Mouse (Mus musculus) cerebellum, adult 8-10 months (tissue): ENCODE measurements around the gene Plxdc2.

Source experiments
- DNase-seq: peaks from one replicate; pipeline ENCODE4 v3.0.0; 2022

The Plxdc2 gene

DNA sequence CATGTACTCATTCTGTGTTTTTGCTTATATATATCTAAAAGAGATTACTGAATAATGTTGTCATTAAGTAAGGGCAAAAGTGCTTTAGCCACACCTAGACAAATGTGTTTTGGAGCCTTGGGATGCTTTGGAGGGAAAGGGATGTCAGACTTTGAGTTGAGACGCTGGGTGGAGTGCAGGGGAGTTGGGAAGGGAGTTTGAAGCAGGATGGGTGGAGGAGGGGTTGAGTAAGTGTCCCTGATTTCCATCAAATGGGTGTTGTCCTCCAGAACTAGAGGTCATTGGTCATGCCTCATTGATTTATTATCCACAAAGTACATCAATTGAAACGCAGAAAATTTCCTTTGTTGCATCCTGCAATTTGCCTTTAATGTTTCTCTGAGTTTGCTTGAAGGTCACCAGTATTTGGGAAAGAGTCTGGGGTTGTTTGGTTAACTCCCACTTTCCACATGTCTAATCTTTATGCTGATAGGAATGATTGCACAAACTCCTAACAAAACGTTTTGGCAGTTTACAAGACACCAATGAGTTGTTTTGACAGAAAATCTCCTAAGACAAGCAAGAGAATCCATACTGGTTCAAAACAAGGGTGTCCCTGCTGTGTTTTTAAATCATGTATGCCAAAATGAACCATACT lies 58.4 kb downstream of the Plxdc2 start:
- DNase-seq = no peak

- DNase-seq = peak; percentile 6
These were observed 82.9 kb downstream of the Plxdc2 start for GRCm38 (mm10) chr2:16439030-16439429.

GRCm38 (mm10) chr2:16442643-16443042 lies 86.5 kb downstream of the Plxdc2 start:
- DNase-seq = no peak

GRCm38 (mm10) chr2:16447936-16448335 lies 91.8 kb downstream of the Plxdc2 start:
- no peak for DNase-seq

DNA sequence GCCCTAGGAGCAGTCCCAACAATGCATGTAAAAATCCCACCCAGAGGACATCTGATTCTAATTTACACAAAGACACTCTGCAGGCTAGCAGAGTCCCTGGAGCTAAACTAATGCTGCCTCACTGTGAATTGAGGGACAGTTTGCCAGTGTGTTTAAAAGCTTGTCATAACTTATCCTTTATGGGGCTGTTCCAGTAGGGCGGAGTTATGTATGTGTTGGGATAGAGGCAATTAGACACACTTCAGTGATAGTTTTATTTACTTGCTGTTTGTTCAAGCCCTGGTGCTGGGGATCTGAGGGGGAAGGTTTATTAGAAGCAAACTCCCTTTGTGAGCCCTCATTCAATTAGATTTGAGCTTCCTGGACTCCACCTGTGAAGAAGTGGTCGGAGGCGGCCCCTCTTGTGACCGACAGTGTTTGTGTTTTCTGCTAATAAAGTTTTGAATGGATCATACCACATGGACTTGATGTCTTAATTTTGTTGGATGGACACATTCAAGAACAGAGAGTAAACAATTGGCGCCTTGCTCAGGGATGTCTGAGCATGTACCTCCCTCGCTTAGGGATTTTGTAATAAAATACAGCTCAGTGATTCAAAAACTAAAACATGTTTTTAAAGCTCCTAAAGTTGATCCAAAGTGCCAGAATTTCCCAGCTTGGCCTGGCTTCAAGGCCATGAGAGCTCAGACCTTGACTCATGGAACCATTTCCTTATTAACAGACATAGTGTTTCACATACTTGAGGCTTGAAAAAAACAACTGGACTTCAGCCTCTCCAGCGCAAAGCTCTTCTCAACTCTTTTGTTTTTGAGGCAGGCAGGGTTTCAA lies 94.9 kb downstream of the Plxdc2 start:
- DNase-seq = no peak

- no peak for DNase-seq
These were observed 95.5 kb downstream of the Plxdc2 start for GRCm38 (mm10) chr2:16451666-16452009.

- DNase-seq = no peak
These were observed 96.0 kb downstream of the Plxdc2 start for GRCm38 (mm10) chr2:16452080-16452479.

- DNase-seq = no peak
These were observed 100.2 kb downstream of the Plxdc2 start for GRCm38 (mm10) chr2:16456264-16456780.

GRCm38 (mm10) chr2:16459490-16459889 lies 103.4 kb downstream of the Plxdc2 start:
- no peak for DNase-seq

DNA sequence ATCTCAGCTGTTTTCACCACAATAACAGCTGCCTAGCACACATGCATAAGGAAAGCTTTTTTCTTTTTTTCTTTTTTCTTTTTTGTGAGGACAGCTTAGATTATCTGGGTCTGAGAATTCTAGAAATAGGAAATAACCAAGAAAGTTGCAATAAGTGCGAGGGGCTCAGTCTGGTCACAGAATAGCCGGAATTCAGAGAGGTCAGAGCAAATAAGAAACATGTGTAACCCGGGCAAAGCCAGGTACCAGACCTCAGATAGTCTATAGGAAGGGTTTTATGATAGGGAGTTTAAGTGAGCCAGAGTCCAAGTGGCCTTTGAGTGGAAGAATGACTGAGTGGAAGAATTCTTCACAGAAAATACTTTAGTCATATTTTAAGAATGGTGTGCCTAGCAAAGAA lies 114.0 kb downstream of the Plxdc2 start:
- DNase-seq = no peak

- DNase-seq = peak; percentile 41
These were observed 127.8 kb downstream of the Plxdc2 start for GRCm38 (mm10) chr2:16483943-16484342.

DNA sequence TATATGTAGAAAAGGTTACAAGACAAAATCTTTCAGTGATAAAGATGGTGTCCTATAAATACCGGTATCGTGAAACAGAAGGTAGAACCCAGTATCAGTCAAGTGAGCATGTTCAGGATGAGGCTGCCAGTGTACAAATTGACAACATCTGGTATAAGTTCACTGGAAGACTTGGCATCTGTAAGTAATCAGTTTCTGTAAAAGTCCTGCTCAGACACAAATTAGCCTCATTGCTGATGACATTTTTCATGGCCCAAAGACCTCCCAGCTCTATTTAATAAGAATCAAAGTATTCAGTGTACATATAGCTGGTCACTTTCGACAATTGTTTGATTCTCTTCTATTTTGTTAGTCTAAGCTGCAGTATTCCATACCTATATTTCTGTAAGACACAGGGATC lies 129.9 kb downstream of the Plxdc2 start:
- no peak for DNase-seq

- no peak for DNase-seq
These were observed 135.1 kb downstream of the Plxdc2 start for GRCm38 (mm10) chr2:16491242-16491641.

DNA sequence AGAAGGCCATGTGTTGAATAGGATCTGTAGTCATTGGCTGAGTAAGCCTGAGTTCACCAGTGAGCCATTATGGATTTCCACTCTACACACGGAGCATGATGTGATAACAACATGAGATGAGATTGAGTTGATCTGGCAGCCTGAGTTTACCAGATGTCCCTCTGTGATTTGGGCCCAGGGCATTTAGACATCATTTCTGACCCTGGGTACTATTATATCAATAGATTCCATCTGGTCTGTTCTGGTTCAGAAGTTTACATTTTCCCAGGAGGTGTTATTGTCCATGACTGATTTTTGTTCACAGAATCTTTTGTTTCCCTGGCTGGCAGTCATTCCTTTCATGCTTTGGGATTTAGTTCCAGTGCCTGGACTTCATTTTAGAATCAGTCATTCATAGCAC lies 146.7 kb downstream of the Plxdc2 start:
- DNase-seq = no peak

- DNase-seq = no peak
These were observed 151.6 kb downstream of the Plxdc2 start for GRCm38 (mm10) chr2:16507540-16508230.

DNA sequence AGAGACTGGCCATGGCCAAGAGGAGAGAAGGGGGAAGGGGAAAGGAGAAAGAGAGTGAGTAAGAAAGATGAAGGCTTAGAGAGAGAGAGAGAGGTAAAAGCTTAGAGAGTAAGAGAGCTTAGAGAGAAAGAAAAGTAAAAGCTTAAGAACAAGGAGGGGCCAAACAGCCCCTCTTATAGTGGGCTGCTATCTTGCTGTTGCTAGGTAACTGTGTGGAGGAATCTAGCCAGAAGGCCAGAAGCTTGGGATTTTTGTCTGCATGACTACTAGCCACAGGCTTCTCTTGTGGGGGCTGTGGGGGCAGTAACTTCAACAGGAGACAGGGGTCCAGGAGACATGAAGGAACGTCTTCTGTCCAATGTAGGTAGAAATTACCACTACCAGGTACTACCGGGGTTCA lies 162.0 kb downstream of the Plxdc2 start:
- no peak for DNase-seq

- no peak for DNase-seq
These were observed 167.3 kb downstream of the Plxdc2 start for GRCm38 (mm10) chr2:16523427-16523826.

GRCm38 (mm10) chr2:16532244-16532643 lies 176.1 kb downstream of the Plxdc2 start:
- DNase-seq = no peak

- no peak for DNase-seq
These were observed 178.5 kb downstream of the Plxdc2 start for GRCm38 (mm10) chr2:16534566-16534965.

- DNase-seq = peak; percentile 7
These were observed 185.1 kb downstream of the Plxdc2 start for GRCm38 (mm10) chr2:16541226-16541625.

- no peak for DNase-seq
These were observed 189.1 kb downstream of the Plxdc2 start for GRCm38 (mm10) chr2:16545207-16545606.

- DNase-seq = no peak
These were observed 203.2 kb downstream of the Plxdc2 start for GRCm38 (mm10) chr2:16559287-16559686.

DNA sequence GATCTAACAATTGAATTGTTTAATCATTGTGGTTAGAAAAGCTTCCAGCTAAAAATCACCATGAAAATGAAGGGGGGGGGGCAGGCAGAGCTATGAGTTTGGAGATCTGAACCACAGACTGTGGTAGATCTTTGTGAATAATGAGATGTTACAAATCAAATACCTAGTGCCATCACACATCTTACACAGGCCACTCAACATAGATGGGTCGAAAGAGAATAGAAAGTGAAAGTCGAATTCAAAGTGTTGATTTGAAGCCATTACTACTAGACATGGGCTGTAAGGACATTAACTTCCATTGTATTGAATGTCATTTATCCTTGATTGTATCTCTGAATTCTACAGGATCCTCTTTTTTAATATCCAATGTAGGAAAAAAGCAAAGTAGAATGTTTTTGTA lies 212.2 kb downstream of the Plxdc2 start:
- DNase-seq = no peak
